In genomic region chr4:70533056-70533805, GRCm38 (mm10) we compare ENCODE assay signal across 9 mouse cellular contexts. TPM values are rescaled to one million over a fixed set of nuclear protein-coding genes. Genes with fewer than 3 reads are reported as not detected.
DNase-seq lines count a peak whose midpoint lies in the region; ATAC-seq and TF ChIP-seq lines count a peak whose summit lies in the region.
"Had no signal": no experiment of that assay in that cellular context is flagged by ENCODE, and none has a peak within 500 bp of the region (broad histone marks: within the 10 kb centered on the region; RNA-seq: fewer than 3 reads in every experiment).

No protein-coding gene starts in this region.

- intact Hi-C loops in gastrocnemius, adult 2 months (cut with DNase I) = loop anchor here (5.0 kb wide), 1 partner anchor 81 kb away; no protein-coding TSS in a partner anchor

- H3K9me3 ChIP-seq in limb, embryonic 15.5 days = no peaks in the 10 kb centered on the region
- no peaks in the 10 kb centered on the region for H3K9me3 ChIP-seq in stomach, postnatal 0 days (ENCODE audit: control insufficient read depth, low read length)

- TF ChIP-seq EP300 in stomach, postnatal 0 days (optimal IDR thresholded peaks at IDR 0.05) = no peak

- H3K4me2 ChIP-seq in limb, embryonic 15.5 days = peak overlapping the region; percentile 90
- peak overlapping the region; percentile 98 for H3K4me2 ChIP-seq in stomach, postnatal 0 days (replicated peaks; ENCODE audit: low read depth)

- ATAC-seq in limb, embryonic 15.5 days (ENCODE audit: insufficient number of reproducible peaks, low FRiP score, low TSS enrichment, low read depth) = no peak
- ATAC-seq in stomach, postnatal 0 days (ENCODE audit: low FRiP score, low TSS enrichment) = no peak

- no peaks in the 10 kb centered on the region for H3K27me3 ChIP-seq in testis, adult 2 months (ENCODE audit: control insufficient read depth, insufficient read depth, low read length)
- no peaks in the 10 kb centered on the region for H3K27me3 ChIP-seq in limb, embryonic 15.5 days
- no peaks in the 10 kb centered on the region for H3K27me3 ChIP-seq in stomach, postnatal 0 days (ENCODE audit: control insufficient read depth, insufficient read depth, low read length)
- H3K27me3 ChIP-seq: CH12.LX had no signal

- peak overlapping the region; percentile 77; the same call in 1 of the 2 replicates for H3K9ac ChIP-seq in limb, embryonic 15.5 days
- H3K9ac ChIP-seq in stomach, postnatal 0 days (ENCODE audit: low read length) = peak overlapping the region; percentile 81; the same call in 1 of the 2 replicates

- DNase-seq in gastrocnemius, adult 2 months = no peak
- DNase-seq in gastrocnemius, postnatal 25 days = no peak
- DNase-seq in testis, postnatal 10 days (ENCODE audit: low spot score) = no peak
- no peak for DNase-seq in stomach, postnatal 0 days (ENCODE audit: low spot score)
- DNase-seq in adrenal gland, adult 2 months = no peak
- no peak for DNase-seq in left cerebral cortex, adult 18-20 months (ENCODE audit: low spot score in 2 of 2)

- 32% methylated on average over 3 of the region's 3 CpGs for WGBS in limb, embryonic 15.5 days
- WGBS in stomach, postnatal 0 days = 43% methylated on average over 3 of the region's 3 CpGs

- H3K27ac ChIP-seq in gastrocnemius, adult 2 months = no peak overlapping the region
- no peak overlapping the region for H3K27ac ChIP-seq in testis, adult 2 months (ENCODE audit: control insufficient read depth, insufficient read depth, low read depth, low read length)
- no peak overlapping the region for H3K27ac ChIP-seq in limb, embryonic 15.5 days
- no peak overlapping the region for H3K27ac ChIP-seq in stomach, postnatal 0 days (replicated peaks)

- no peak for TF ChIP-seq CTCF in gastrocnemius, adult 2 months (IDR thresholded peaks at IDR 0.05)
- TF ChIP-seq CTCF in testis, adult 2 months (IDR thresholded peaks at IDR 0.05; ENCODE audit: control insufficient read depth, insufficient read depth, insufficient replicate concordance, low read depth, low read length) = no peak
- TF ChIP-seq CTCF in stomach, postnatal 0 days (IDR thresholded peaks at IDR 0.05; ENCODE audit: low read depth) = no peak

- H3K36me3 ChIP-seq in testis, adult 2 months (ENCODE audit: control insufficient read depth, insufficient read depth, low read length) = no peaks in the 10 kb centered on the region
- no peaks in the 10 kb centered on the region for H3K36me3 ChIP-seq in limb, embryonic 15.5 days
- no peaks in the 10 kb centered on the region for H3K36me3 ChIP-seq in stomach, postnatal 0 days (ENCODE audit: control insufficient read depth, insufficient read depth, low read length)

- peaks cover 12% of the 10 kb centered on the region for H3K4me1 ChIP-seq in testis, adult 2 months (ENCODE audit: control insufficient read depth, insufficient read depth, low read length)
- peaks cover 21% of the 10 kb centered on the region for H3K4me1 ChIP-seq in limb, embryonic 15.5 days
- peaks cover 8% of the 10 kb centered on the region; the same call in 1 of the 2 replicates for H3K4me1 ChIP-seq in stomach, postnatal 0 days (replicated peaks; ENCODE audit: control insufficient read depth, insufficient read depth)

- H3K4me3 ChIP-seq in gastrocnemius, adult 2 months = peak overlapping the region; percentile 95
- H3K4me3 ChIP-seq in testis, adult 2 months (ENCODE audit: control insufficient read depth, low read depth, low read length) = peak overlapping the region; percentile 82; the same call in 1 of the 2 replicates
- H3K4me3 ChIP-seq in limb, embryonic 15.5 days = peak overlapping the region; percentile 94
- peak overlapping the region; percentile 86 for H3K4me3 ChIP-seq in stomach, postnatal 0 days (ENCODE audit: low read depth, low read length)

- TF ChIP-seq POLR2A in testis, adult 2 months (IDR thresholded peaks at IDR 0.05; ENCODE audit: control insufficient read depth, low read depth, low read length) = no peak

RNA-seq across cellular contexts. Expression of gene Megf9, which starts 1.6 kb away (rescaled TPM):
- total RNA-seq in gastrocnemius, adult 2 months (2021) = 1 to 10 TPM; 2.6 to 3.8 TPM
- total RNA-seq in gastrocnemius, postnatal 25 days (2021) = 1 to 10 TPM; 3.9 to 5.7 TPM
- polyA plus RNA-seq in testis, adult 2 months (2012; rRNA removed) = 4.8 and 7.8 TPM in 2 replicates
- polyA plus RNA-seq in limb, embryonic 15.5 days (2015; fragmentation: Nextera tagmentation; extraction: Ambion mirVana) = 11.9 and 12.9 TPM in 2 replicates
- 6.3 and 6.7 TPM in 2 replicates for polyA plus RNA-seq in stomach, postnatal 0 days (2015; fragmentation: Nextera tagmentation; extraction: Ambion mirVana)
- 10 to 100 TPM; 29.3 to 35.6 TPM for total RNA-seq in adrenal gland, adult 2 months (2021)
- 51.5 and 54.6 TPM in 2 replicates for polyA plus RNA-seq in adrenal gland, adult 2 months (2012; rRNA removed)
- total RNA-seq in left cerebral cortex, adult 18-20 months (2021) = 100 to 1,000 TPM; 104 to 113 TPM
- total RNA-seq: CH12.LX had no signal

Comparison
In these comparisons a context has a peak if more than half of its experiments do, and no peak if none do; other contexts are left out.
1. RNA of gene Megf9, which starts 1.6 kb away (total RNA-seq): 104 to 113 TPM in left cerebral cortex, adult 18-20 months and 29.3 to 35.6 TPM in adrenal gland, adult 2 months; 3.9 to 5.7 TPM in gastrocnemius, postnatal 25 days and 2.6 to 3.8 TPM in gastrocnemius, adult 2 months; every median in the first group is over 4 times any median in the second.
2. Peak in every context shown above with its lines, with median percentiles within 50 percentile points of each other: H3K4me3 ChIP-seq.